Mouse (Mus musculus): Measurements from ENCODE around the gene Aldh18a1.

GRCm38 (mm10) chr19:40548796-40549515, 39.3 kb downstream of the Aldh18a1 start:
- TF ChIP-seq POLR2A (IDR thresholded peaks at IDR 0.05; ENCODE audit: low read depth, low read length) (no peak), CTCF (IDR thresholded peaks at IDR 0.05; ENCODE audit: extremely low read depth, insufficient read length, insufficient replicate concordance, low read depth, low read length) (no peak)
